In the genomic region with DNA sequence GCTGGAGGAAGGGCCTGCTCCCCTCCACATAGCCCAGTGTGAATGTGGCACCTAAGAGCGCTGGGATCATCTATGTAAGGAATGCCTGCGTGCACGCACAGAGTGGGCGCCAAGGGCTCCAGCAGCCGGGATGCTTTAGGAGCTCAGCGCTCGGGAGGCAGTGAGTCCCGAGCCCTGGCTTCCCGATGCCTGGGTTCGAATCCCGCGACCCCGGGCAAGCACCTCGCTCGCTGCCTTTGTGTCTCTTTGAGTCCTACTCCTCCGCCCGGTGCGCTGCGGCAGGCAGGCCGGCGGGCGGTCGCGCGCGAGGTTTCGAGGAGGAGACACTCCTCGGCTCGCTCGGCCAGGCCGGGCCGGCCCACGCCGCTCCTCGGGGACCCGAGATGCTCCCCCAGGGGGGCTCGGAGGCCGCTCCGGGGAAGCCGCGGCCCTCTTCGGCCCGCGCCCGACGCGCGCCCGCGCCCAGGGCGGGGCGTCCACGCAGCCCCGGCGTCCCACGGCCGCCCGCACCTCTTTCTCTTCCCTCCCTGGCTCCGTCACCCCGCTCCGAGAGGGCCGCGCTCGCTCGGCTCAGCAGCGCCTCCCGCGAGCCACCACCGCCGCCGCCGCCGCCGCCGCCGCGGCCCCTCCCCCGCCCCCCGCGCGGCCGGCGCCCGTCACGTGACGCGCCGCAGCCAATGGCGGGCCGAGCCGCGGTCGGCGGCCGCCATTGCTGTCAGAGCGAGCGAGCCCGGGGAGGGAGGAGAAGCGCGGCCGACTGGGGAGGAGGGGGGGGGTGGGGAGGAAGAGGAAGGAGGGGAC, we compare ENCODE assay signal across 8 mouse cellular contexts. TPM values are rescaled to one million over a fixed set of nuclear protein-coding genes. Genes with fewer than 3 reads are reported as not detected.
DNase-seq lines count a peak whose midpoint lies in the region; ATAC-seq lines count a peak whose summit lies in the region.

No protein-coding gene starts in this region.

- peak overlapping the region; percentile 93 for H3K9ac ChIP-seq in hindbrain, embryonic 12.5 days

- ATAC-seq in hindbrain, embryonic 12.5 days (ENCODE audit: low FRiP score) = peak; percentile 93

- H3K4me3 ChIP-seq in hindbrain, embryonic 12.5 days = peak overlapping the region; percentile 90

- WGBS in hindbrain, embryonic 12.5 days = under 1% methylated on average over 55 of the region's 101 CpGs

- H3K4me1 ChIP-seq in hindbrain, embryonic 12.5 days = peaks cover 31% of the 10 kb centered on the region

- DNase-seq in Muller cell, postnatal 12 days (ENCODE audit: inconsistent ontology term) = peak; percentile 85
- peak; percentile 82 for DNase-seq in cerebellum, adult 9-10 months
- peak; percentile 65 to 79 for DNase-seq in frontal cortex, postnatal 10 days (ENCODE audit: low spot score in 2 of 2)
- DNase-seq in left cerebral cortex, adult 11 months (ENCODE audit: low spot score) = peak; percentile 67
- peak; percentile 81 for DNase-seq in lung, postnatal 36 days
- peak; percentile 88 for DNase-seq in retina, embryonic 14.5 days (ENCODE audit: low spot score)
- peak; percentile 92 for DNase-seq in thymus, postnatal 4 days

- peak overlapping the region; percentile 71 for H3K4me2 ChIP-seq in hindbrain, embryonic 12.5 days (replicated peaks)

- H3K27me3 ChIP-seq in hindbrain, embryonic 12.5 days = peaks cover 7% of the 10 kb centered on the region

- H3K9me3 ChIP-seq in hindbrain, embryonic 12.5 days (replicated peaks) = no peaks in the 10 kb centered on the region

- peak overlapping the region; percentile 96 for H3K27ac ChIP-seq in hindbrain, embryonic 12.5 days

- no peaks in the 10 kb centered on the region for H3K36me3 ChIP-seq in hindbrain, embryonic 12.5 days

RNA-seq across cellular contexts. Expression of gene Med13l, which starts 0.7 kb away (rescaled TPM):
- polyA plus RNA-seq in hindbrain, embryonic 12.5 days (2016; fragmentation: Nextera tagmentation; extraction: Ambion mirVana) = 18.1 and 18.7 TPM in 2 replicates

Comparison
In these comparisons a context has a peak if more than half of its experiments do, and no peak if none do; other contexts are left out.
1. Peak in every context shown above with its lines: DNase-seq, ATAC-seq, H3K4me3 ChIP-seq and H3K27ac ChIP-seq.